In genomic region chr8:83654725-83655124, GRCm38 (mm10) we compare ENCODE assay signal across 16 mouse cellular contexts.
"Had no signal": no experiment of that assay in that cellular context is flagged by ENCODE, and none has a peak within 500 bp of the region (broad histone marks: within the 10 kb centered on the region; RNA-seq: fewer than 3 reads in every experiment).

No protein-coding gene starts in this region.

- H3K9me3 ChIP-seq: lung, embryonic 15.5 days; midbrain, embryonic 13.5 days; midbrain, embryonic 15.5 days; neural tube, embryonic 12.5 days; stomach, embryonic 15.5 days had no signal

- H3K36me3 ChIP-seq: midbrain, embryonic 15.5 days; stomach, embryonic 15.5 days had no signal

- H3K27ac ChIP-seq: liver, embryonic 14.5 days; lung, embryonic 15.5 days; macrophage; midbrain, embryonic 13.5 days; midbrain, embryonic 15.5 days; neural tube, embryonic 12.5 days; stomach, postnatal 0 days had no signal

- H3K27me3 ChIP-seq: lung, embryonic 15.5 days; midbrain, embryonic 13.5 days; midbrain, embryonic 15.5 days; neural tube, embryonic 12.5 days; stomach, embryonic 15.5 days had no signal

- H3K9ac ChIP-seq: liver, embryonic 14.5 days; liver, postnatal 0 days; lung, embryonic 15.5 days; midbrain, embryonic 13.5 days; midbrain, embryonic 15.5 days; neural tube, embryonic 12.5 days; stomach, embryonic 15.5 days had no signal

- H3K4me3 ChIP-seq: midbrain, embryonic 15.5 days; neural tube, embryonic 12.5 days; stomach, embryonic 15.5 days had no signal

- ATAC-seq: liver, postnatal 0 days; lung, postnatal 0 days; midbrain, embryonic 13.5 days; midbrain, embryonic 15.5 days had no signal

- DNase-seq: liver, postnatal 0 days; lung, postnatal 14 days; lung, postnatal 36 days; right cerebral cortex, postnatal 14 days; thymus, adult 2 months; thymus, postnatal 25 days had no signal

- H3K4me2 ChIP-seq: midbrain, embryonic 11.5 days; stomach, embryonic 15.5 days had no signal
